Mouse (Mus musculus) neural tube, embryonic 14.5 days (tissue): ENCODE measurements around the gene Slc22a30. TPM values are rescaled to one million over a fixed set of nuclear protein-coding genes. Genes with fewer than 3 reads are reported as not detected.
"Not testable (repeated sequence)": the region's sequence is repeated elsewhere in the genome, so short reads cannot be mapped to it uniquely, and the experiment has no call there.

ENCODE experiments used
- ATAC-seq: fragments of 200-750 bp; cut with Nextera tagmentation; 2 replicates; pipeline ENCODE4 v1.8.0; 2017; ENCODE audit warnings: low read depth, mild to moderate bottlenecking, moderate TSS enrichment, moderate library complexity
- H3K27ac ChIP-seq: fragments of 300-500 bp; sonication (generic); 2 replicates; pipeline ENCODE4 v1.5.1; 2014; ENCODE audit warnings: low read depth, mild to moderate bottlenecking, control low read depth, low read length, moderate library complexity, mixed read lengths
- H3K27me3 ChIP-seq: fragments of 300-500 bp; sonication (generic); 2 replicates; pipeline ENCODE4 v1.6.1; 2014; ENCODE audit warnings: low read length; ENCODE audit not compliant: control insufficient read depth, insufficient read depth
- H3K36me3 ChIP-seq: fragments of 300-500 bp; sonication (generic); 2 replicates; pipeline ENCODE4 v1.6.1; 2014; ENCODE audit warnings: low read length, mixed read lengths; ENCODE audit not compliant: control insufficient read depth, insufficient read depth
- H3K4me1 ChIP-seq: fragments of 300-500 bp; sonication (generic); 2 replicates; pipeline ENCODE4 v1.6.1; 2014; ENCODE audit warnings: low read length; ENCODE audit not compliant: control insufficient read depth, insufficient read depth
- H3K4me2 ChIP-seq: fragments of 300-500 bp; sonication (generic); 2 replicates; pipeline ENCODE4 v1.6.1; 2014; ENCODE audit warnings: mild to moderate bottlenecking, low read depth, low read length, control low read depth
- H3K4me3 ChIP-seq: fragments of 300-500 bp; sonication (generic); 2 replicates; pipeline ENCODE4 v1.5.1; 2014; ENCODE audit warnings: low read depth, low read length, control low read depth, mixed read lengths
- H3K9ac ChIP-seq: fragments of 300-500 bp; sonication (generic); replicated peaks from 2 replicates; pipeline ENCODE4 v1.6.1; 2014; ENCODE audit warnings: low read depth, mild to moderate bottlenecking, control low read depth, low read length, mixed read lengths
- H3K9me3 ChIP-seq: fragments of 300-500 bp; sonication (generic); 2 replicates; pipeline ENCODE4 v1.6.1; 2016; ENCODE audit warnings: low read length; ENCODE audit not compliant: control insufficient read depth
- WGBS: fragments of 180-500 bp; shearing (Covaris S2); extraction: QIAGEN DNeasy Blood & Tissue Kit; methylation state at CpG from one replicate; pipeline ENCODE4 v1.1.7; 2014; 5-methylcytosine and 5-hydroxymethylcytosine counted together
- polyA plus RNA-seq: library from polyadenylated mRNA; unstranded; fragments of >200 nt; fragmentation: Nextera tagmentation; extraction: Ambion mirVana; gene quantifications from 2 replicates; pipeline ENCODE4 v1.2.1, GENCODE M21; 2014

Gene Slc22a30
- polyA plus RNA-seq, result not detected in 2 replicates

- 95% methylated on average over 1 of the region's 2 CpGs for WGBS
- not testable (repeated sequence) for H3K36me3 ChIP-seq, H3K4me3 ChIP-seq, H3K4me1 ChIP-seq, H3K27ac ChIP-seq, H3K9ac ChIP-seq, H3K4me2 ChIP-seq, H3K9me3 ChIP-seq, H3K27me3 ChIP-seq, ATAC-seq
These were observed at the start of gene Slc22a30 for GRCm38 (mm10) chr19:8405011-8405410. Gene Slc22a30 (minus strand): TSS chr19:8405111.

- ATAC-seq, result no peak
These were observed 43.4 kb upstream of the Slc22a30 start for GRCm38 (mm10) chr19:8448321-8448720.

GRCm38 (mm10) chr19:8447516-8447915 lies 42.6 kb upstream of the Slc22a30 start:
- H3K27ac ChIP-seq, result no peak overlapping the region
- H3K27me3 ChIP-seq, result no peaks in the 10 kb centered on the region
- H3K9ac ChIP-seq, result no peak overlapping the region
- no peak overlapping the region for H3K4me3 ChIP-seq
- 94% methylated on average over 1 of the region's 1 CpGs for WGBS
- H3K4me2 ChIP-seq, result no peak overlapping the region
- no peaks in the 10 kb centered on the region for H3K9me3 ChIP-seq
- H3K4me1 ChIP-seq, result no peaks in the 10 kb centered on the region
- ATAC-seq, result no peak
- H3K36me3 ChIP-seq, result no peaks in the 10 kb centered on the region

More at GRCm38 (mm10) chr19:8448321-8448720, 43.4 kb upstream of the Slc22a30 start:
- Histone ChIP-seq H3K27me3 (no peaks in the 10 kb centered on the region), H3K9me3 (no peaks in the 10 kb centered on the region), H3K4me2 (no peak overlapping the region), H3K36me3 (no peaks in the 10 kb centered on the region), H3K27ac (no peak overlapping the region), H3K9ac (no peak overlapping the region), H3K4me3 (no peak overlapping the region), H3K4me1 (no peaks in the 10 kb centered on the region)
- WGBS, result 83% methylated on average over 2 of the region's 2 CpGs

- Histone ChIP-seq H3K9me3 (no peaks in the 10 kb centered on the region), H3K4me3 (no peak overlapping the region), H3K36me3 (no peaks in the 10 kb centered on the region), H3K4me1 (no peaks in the 10 kb centered on the region), H3K27me3 (no peaks in the 10 kb centered on the region), H3K9ac (no peak overlapping the region), H3K4me2 (no peak overlapping the region), H3K27ac (no peak overlapping the region)
- WGBS, result 86% methylated on average over 5 of the region's 5 CpGs
- no peak for ATAC-seq
These were observed 26.2 kb upstream of the Slc22a30 start for GRCm38 (mm10) chr19:8431051-8431662.

- H3K27ac ChIP-seq, H3K4me3 ChIP-seq, H3K36me3 ChIP-seq, ATAC-seq, H3K4me1 ChIP-seq, H3K9me3 ChIP-seq, H3K9ac ChIP-seq, H3K4me2 ChIP-seq, H3K27me3 ChIP-seq: not testable (repeated sequence)
- 37% methylated on average over 14 of the region's 14 CpGs for WGBS
These were observed 2.5 kb upstream of the Slc22a30 start for GRCm38 (mm10) chr19:8407290-8408021.

Other genes with a start within 250 kb of the Slc22a30 start
- not detected in 2 replicates for gene Slc22a29, start 186.2 kb downstream of the Slc22a30 start, polyA plus RNA-seq
- gene Slc22a8, start 186.1 kb upstream of the Slc22a30 start, polyA plus RNA-seq, result 5.5 and 7.2 TPM in 2 replicates
- gene Slc22a6, start 212.9 kb upstream of the Slc22a30 start, polyA plus RNA-seq, result 1.8 TPM in 1 of 2 replicates, not detected in the other